Mouse (Mus musculus) spleen, postnatal 14 days (tissue): ENCODE data around the gene Shank3.
A peak's percentile ranks its signal among the peaks of the same experiment; 100 is the strongest.

ENCODE experiments used
- DNase-seq, 2 experiments: peaks; one replicate each; pipeline ENCODE4 v3.0.0; 2021 to 2022; ENCODE audit warnings: low spot score in 2 of 2

The Shank3 gene

DNA sequence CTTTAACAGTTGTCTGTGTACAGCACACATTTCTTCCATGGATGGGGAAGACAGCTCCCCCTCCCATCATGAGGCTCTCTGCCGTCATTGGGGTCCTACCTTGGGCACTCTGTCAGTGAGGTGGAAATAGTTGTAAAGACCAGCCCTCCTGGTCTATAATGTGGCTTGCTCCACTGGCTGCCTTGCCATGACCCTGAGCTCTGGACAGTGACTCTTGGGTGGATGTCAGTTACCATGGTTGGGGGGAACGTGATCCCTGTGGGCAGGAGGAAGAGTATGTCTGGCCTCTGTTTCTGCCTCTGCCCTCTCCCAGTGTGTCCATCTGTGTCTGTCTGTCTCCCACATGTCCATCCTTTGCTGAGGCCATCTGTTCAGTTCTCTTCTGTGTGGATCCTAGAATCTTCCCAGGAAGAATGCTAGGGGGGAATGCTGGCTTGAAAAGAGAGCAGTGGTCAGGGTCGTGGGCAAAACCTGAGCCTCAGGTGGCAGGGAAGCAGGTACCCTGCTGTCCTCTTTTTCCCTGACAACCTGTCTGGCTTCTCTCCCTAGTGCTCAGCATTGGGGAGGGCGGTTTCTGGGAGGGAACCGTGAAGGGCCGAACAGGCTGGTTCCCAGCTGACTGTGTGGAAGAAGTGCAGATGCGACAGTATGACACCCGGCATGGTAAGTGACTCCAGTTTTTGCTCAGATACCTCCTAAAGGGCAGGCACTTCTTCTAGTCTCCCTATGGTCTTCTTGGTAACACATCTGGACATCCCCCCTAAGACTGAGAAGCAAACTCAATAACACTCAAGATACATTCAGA is 25.4 kb downstream of the Shank3 start:
- DNase-seq: no peak

DNA sequence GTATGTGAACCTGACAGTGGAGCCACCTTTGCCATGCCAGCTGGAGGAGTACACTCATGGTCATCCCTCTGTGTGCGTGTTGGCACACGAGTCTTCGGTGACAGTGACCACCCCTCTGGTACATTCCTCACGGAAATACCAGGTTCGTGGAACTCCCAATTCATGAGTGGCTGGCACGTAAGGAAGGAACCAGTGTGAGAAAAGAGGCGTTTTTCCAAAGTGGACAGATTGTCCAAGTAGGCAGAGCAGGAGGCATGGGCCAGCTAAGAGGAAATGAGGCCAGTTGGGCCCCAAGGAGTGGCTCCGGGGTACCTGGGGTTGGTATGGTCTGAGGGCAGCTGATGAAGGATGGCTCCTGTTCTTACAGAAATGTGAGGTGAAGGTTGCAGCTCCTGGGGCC is 26.0 kb downstream of the Shank3 start:
- DNase-seq: no peak

DNA sequence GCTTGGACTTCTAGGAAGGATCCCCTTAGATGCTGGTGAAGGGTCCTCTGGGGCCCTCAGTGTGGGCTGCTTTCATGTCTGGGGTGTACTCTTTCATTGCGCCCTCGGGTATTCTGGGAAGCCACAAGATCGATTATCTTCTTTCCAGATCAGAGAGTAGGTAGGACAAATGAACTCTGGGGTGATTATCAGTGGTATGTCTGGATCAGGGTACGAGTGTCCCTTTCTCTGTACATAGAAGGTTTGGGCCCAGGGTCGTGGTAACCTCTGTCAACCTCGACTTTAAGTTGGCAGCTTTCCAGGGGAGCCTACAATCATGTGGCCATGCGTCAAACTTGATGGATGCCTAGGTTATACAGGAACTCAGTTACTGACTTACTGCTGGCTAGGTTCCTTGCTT is 26.5 kb downstream of the Shank3 start:
- no peak for DNase-seq

DNA sequence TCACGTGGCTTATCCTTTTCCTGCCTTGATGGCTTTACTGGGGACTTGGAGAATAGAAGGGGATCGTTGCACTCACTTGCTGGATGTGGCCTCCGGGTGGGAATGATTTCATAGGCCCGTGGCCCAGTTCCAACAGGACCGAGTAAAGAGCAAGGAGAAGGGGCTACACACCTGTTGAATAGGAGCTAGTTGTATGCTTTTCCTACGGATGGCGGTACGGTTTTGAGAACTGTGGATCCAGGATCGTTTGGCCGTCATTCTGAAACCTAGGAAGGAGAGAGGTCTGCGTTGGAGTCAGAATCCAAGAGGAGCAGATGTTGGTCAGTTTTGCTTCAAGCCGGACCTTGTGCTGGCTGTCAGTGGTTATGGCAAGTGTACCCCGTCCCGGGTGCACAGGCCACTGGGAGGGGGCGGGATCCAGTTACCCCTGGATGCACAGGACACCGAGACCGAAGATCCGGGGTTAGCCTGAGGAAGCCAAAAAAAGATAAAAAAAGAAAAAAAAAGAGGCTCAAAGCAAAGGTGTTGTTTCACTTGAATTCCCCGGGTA is 27.4 kb downstream of the Shank3 start:
- no peak for DNase-seq

DNA sequence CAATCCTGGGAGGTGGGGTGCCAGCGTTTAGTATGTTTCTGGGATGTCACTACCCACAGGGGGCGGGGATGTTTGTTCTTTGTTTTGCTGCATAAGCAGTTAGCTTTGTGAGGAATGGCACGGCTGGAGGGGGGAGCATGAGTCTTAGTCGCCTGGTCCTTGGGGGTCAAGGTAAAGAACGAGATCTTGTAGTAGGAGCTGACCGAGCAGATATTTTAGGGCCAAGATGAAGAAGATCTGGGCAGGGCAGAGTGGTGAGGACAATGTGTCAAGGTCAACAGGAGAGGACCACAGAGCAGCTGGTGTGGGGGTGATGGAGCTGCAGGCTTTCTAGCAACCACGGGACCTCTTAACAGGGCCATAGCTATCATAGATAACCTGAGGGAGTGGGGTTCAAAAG is 28.0 kb downstream of the Shank3 start:
- DNase-seq: no peak

DNA sequence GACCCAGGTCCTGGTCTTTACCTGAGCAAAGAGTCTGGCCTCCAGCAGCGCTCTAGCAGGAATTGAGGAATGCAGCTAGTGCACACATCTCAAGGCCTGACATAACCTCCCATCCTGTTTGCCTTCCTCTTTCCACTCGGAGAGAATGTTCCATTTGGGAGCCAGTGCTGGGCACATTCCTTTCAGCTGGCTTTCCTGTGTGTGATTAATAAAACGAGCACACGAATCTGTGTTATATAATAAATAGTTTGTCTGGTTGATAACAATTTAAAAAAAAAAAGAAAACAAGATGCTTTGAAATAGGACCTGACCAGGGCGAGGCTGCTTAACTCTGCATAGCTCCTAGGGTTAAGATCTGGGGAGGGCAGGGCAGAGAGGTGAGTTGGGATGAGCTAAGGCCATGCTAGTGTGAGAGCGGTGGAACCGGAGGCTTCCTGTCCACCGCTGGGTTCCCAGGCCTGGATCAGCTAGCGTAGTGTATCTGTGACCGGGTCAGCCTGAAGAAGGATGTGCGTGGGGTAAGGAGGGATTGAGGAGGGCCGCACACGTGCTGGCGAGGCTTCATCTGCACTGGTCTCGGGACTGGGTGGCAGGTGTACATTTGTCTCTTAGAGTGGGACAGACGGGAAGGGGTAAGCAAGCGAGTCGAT is 28.9 kb downstream of the Shank3 start:
- DNase-seq: no peak

DNA sequence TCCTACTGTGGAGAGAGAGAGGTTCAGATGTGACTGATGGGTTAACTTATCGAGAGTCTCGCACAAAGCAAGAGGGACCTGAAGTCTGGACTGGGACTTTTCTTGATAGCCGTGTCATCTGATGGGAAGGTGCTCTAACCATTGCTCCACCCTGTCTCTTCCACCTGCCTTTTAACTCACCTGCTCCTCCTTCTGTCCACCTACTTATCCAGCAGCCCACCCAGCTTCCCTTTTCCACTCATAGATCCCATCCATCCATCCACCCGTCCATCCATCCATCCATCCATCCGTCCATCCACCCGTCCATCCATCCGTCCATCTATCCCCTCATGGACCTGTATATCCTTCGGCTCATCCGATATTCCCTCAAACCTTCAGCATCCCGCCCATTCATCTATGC is 29.5 kb downstream of the Shank3 start:
- DNase-seq: no peak

DNA sequence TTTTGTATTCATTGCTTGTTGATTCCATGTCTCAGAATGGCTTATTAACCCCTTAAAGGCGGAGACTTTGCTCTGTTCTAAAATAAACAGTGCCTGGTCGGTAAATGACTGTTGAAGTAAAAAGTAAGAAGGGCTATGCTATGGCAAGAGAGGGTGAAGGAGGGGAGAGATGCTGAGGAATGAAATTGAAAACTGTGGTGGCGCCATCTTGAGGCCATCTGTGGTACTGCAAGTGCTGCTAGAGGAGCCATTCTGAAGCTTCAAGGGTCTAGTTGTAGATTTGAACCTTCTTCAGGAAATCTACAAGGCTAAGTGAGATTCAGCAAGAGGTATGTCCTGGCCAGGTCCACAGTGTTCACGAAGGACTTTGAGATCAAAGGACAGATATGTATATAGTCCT is 30.9 kb downstream of the Shank3 start:
- peak in 1 of 2 experiments; percentile 29 for DNase-seq

DNA sequence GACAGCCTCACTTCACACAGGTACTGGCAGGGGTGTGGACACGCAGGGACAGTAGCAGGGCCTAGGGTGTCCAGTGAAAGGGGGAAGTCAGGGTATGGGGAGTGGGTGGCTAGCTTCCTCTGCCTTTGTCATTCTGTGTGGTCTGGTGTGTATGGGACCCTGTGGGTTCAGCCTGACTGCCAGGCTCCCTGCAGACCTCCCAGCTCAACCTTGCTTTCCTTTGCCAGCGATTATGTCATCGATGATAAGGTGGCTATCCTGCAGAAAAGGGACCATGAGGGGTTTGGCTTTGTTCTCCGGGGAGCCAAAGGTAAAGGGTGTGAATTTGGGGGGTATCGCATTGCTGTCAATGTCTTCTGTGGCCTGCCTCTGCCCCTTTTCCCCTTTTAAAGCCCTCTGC is 32.0 kb downstream of the Shank3 start:
- no peak for DNase-seq

DNA sequence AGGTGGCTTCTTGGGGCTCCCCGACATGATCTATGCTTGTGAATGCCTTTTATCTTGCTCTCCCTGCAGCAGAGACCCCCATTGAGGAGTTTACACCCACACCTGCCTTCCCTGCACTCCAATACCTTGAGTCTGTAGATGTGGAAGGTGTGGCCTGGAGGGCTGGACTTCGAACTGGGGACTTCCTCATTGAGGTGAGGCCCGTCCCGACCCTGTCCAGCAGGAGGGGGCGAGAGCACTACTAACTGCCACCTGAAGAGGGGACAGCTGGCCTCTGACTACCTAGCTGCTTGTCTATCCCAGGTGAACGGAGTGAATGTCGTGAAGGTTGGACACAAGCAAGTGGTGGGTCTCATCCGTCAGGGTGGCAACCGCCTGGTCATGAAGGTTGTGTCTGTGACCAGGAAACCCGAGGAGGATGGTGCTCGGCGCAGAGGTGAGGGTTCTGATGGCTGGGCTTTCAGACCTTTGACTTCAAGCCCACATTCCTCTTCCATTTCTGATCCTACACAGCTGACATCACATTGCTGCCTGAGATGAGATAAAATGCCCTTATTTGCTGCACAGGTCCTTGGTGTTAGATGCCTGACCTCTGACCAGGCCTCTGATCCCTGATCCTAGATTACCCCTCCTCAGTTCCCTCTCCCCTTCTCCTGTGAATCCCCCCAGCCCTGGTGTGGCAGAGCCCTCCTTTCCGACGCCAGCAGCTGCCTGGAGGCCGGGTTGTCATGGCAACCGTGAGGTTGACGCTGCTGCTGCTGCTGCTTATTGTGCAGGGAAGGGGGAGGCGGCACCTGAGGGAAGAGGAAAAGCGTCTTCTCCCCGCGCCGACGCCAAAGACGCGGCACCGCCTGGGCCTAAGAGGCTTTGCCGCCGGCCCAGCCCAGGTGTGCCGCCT is 32.9 kb downstream of the Shank3 start:
- DNase-seq: no peak

DNA sequence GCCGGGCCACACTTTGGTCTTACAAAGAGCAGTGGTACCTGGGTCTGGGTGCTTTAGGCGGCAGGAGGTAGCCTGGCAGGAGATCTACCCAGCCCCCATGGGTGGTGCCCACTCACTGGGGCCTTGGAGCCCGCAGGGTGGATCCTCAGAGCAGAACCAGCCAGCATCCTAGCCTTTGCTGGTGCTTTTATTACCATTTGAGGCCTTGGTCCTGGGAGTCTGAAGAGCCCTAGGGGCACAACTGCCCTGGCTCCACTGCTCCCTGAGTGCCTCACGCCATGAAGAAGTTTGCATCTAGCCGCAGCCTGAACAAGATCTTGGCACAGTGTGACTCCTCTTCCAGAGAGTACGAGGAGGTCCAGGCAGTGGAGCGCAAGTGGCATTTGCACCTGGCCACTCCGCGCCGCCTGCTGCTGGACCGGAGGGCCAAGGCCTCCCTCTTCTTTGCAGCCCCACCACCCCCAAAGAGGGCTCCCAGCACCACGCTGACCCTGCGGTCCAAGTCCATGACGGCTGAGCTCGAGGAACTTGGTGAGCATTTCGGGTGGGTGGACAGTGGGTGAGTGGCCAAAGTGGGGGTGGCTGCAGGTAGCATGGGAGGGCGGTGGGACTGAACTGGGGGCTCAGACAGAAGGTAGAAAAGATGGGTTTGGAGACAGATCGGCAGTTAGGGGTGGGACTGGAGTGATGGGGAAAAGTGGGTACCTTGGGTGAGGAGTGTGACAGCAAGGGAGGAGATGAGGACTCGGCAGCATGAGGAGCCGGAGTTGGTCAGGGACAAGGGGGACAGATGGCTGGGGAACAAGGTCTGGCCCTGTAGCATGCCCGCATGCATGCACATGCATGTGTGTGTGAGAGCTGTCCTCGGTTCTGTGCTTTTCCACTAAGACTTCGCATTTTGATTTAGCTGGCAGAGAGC is 33.8 kb downstream of the Shank3 start:
- DNase-seq: no peak

DNA sequence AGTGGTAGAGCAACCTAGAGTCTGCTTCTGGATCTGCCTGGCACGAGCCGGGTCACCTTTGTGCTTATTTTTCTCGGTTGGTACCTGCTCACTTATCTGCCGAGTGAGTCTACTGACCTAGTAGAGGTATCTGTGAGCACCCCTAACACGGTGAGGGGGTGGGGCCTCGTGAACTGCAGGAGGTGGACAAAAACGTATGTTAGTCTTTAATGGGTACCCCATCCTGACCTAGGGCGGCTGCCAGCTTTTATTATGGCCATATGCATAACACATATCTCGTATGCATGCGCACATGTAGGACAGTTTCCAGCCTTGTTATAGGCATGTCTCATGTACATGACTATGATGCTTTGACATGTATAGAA is 34.4 kb downstream of the Shank3 start:
- no peak for DNase-seq

DNA sequence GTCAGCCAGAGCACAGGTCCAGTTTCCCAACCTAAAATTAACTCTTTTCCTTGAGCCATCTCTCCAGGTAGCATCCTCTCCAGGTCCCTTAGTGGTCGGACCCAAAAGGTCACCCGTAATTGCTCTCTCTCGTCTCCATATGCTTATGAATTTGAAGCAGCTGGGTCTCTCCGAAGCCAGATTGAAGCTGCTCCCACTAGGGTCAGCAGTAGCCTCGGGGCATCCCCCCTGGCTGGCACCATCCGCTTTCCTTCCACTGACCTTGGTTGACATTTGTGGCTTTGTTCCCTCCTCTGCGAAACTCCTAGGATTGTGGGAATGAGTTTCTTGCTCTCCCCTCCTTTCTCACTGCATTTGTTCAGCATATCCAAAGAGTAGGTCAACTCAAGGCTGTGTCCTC is 44.7 kb downstream of the Shank3 start:
- no peak for DNase-seq

DNA sequence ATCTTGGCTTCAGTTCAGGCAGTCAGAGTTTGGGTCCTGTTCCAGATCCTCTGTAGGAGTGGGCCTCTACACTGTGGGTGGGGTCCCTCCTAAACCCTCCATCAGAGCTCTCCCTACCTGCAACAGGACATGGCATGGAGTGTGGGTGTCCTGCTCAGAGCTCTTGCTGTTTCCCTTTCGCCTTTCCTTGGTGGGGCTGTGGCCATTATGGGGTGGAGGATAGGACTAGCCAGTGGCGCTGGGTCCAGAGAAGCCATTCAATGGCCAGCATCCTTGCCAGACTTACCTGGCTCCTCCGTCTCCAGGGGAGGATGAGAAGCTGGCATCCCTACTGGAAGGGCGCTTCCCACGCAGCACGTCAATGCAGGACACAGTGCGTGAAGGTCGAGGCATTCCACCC is 47.9 kb downstream of the Shank3 start:
- no peak for DNase-seq

DNA sequence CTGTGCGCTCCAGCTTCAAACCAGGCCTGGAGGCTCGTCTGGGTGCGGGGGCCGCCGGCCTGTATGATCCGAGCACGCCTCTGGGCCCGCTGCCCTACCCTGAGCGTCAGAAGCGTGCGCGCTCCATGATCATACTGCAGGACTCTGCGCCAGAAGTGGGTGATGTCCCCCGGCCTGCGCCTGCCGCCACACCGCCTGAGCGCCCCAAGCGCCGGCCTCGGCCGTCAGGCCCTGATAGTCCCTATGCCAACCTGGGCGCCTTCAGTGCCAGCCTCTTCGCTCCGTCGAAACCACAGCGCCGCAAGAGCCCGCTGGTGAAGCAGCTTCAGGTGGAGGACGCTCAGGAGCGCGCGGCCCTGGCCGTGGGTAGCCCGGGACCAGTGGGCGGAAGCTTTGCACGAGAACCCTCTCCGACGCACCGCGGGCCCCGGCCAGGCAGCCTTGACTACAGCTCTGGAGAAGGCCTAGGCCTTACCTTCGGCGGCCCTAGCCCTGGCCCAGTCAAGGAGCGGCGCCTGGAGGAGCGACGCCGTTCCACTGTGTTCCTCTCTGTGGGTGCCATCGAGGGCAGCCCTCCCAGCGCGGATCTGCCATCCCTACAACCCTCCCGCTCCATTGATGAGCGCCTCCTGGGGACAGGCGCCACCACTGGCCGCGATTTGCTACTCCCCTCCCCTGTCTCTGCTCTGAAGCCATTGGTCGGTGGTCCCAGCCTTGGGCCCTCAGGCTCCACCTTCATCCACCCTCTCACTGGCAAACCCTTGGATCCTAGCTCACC is 48.6 kb downstream of the Shank3 start:
- DNase-seq: no peak

DNA sequence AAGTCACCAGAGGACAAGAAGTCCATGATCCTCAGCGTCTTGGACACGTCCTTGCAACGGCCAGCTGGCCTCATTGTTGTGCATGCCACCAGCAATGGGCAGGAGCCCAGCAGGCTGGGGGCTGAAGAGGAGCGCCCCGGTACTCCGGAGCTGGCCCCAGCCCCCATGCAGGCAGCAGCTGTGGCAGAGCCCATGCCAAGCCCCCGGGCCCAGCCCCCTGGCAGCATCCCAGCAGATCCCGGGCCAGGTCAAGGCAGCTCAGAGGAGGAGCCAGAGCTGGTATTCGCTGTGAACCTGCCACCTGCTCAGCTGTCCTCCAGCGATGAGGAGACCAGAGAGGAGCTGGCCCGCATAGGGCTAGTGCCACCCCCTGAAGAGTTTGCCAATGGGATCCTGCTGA is 49.4 kb downstream of the Shank3 start:
- DNase-seq: no peak

DNA sequence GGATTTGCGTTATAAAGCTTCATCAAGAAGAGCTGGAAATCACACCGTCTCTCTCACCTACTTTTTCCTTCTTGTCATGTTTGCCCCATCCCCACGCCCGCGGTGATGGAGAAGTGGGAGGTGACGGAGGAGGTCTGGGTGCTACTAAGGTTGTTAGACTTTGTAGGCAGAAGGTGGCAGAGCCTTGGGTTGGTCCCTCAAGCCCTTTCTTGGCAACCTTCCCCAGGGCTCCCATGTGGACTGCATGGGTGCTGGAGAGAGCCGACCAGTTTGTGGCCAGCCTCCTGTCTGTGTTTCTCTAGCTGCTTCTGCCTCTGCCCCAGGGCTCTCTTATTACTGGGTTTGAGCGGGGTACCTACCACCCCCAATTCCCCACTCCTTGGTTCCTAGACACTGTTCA is 51.1 kb downstream of the Shank3 start:
- DNase-seq: no peak

DNA sequence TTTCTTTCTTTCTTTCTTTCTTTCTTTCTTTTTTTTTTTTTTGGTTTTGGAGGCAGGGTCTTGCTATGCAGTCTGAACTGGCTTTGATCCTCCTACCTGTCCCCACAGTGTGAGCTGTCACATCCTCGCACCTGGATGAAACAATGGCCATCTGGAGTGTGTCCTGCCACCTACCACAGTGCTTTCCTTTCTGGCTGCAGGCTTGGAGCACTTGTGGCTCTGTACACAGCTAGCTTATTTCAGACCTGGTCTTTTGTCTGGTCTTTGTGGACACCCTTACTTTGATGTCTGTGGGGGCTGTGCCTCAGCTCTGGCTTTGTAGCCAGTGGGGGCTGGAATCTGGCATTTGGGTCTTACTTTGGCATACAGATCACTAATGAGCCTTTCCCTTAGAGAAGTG is 52.3 kb downstream of the Shank3 start:
- DNase-seq: no peak

DNA sequence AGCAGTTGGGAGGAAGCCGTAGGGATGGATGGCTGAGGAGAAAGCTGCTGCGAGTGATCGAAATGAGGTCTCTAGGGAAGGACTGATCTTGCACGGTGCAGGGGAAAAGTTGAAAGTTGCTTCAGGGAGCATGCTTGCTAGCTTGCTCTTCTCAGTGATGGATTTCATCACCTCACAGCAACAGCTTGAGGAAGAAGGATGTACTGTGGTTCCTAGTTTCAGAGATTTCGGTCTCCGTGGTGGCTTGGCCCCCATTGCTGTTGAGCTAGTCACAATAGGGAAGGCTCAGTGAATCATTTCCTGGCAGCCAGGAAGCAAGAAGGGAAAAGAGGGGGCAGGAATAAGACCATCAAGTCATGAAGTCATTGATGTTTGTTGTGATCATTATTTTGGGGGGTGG is 56.2 kb downstream of the Shank3 start:
- no peak for DNase-seq

DNA sequence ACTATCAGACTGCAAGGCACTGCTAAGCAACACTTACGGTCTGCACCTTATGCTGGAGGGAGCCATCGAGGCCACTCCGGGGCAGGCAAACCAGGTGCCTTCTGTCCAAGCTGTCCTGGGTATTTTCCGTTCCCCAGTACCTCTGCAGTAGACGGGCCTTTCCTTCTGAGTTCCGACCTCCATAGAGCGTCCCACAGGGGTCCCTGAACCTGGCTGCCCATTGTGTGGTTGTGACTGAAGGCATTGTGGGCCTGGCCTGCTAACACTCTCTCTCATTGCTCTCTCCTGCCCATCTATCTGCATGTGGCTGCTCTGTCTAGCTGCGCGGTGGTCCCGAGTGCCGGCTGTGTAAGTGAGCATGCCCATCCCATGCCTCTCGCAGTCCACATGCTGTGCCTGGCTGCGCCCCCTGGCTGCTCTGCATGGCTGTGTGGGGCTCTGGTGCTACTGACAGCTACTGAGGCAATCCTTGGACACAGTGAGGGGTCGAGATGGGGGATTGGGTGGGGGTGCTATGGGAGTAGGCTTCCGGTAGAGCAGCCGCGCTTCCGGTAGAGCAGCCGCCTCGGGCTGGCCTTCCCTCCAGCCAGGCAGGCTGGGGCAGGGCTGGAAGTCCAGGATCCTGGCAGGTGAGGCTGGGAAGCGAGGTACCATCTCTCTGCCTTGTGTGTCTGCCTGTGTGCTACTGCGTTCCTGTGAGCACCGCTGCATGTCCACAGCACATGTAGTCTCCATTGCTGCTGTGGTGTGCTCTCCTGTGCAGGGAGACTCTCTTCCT is 57.2 kb downstream of the Shank3 start:
- DNase-seq: no peak
